Mouse (Mus musculus) ES-Bruce4 (cell line): ENCODE measurements around the gene Lrrc26.

Experiments
- CTCF ChIP-seq: IDR thresholded peaks from one replicate; pipeline ENCODE4 v1.8.1; 2011; ENCODE audit warnings: low read depth, low read length
- POLR2A ChIP-seq: IDR thresholded peaks from one replicate; pipeline ENCODE4 v1.8.1; 2011; ENCODE audit warnings: low read length; ENCODE audit not compliant: insufficient read depth

DNA sequence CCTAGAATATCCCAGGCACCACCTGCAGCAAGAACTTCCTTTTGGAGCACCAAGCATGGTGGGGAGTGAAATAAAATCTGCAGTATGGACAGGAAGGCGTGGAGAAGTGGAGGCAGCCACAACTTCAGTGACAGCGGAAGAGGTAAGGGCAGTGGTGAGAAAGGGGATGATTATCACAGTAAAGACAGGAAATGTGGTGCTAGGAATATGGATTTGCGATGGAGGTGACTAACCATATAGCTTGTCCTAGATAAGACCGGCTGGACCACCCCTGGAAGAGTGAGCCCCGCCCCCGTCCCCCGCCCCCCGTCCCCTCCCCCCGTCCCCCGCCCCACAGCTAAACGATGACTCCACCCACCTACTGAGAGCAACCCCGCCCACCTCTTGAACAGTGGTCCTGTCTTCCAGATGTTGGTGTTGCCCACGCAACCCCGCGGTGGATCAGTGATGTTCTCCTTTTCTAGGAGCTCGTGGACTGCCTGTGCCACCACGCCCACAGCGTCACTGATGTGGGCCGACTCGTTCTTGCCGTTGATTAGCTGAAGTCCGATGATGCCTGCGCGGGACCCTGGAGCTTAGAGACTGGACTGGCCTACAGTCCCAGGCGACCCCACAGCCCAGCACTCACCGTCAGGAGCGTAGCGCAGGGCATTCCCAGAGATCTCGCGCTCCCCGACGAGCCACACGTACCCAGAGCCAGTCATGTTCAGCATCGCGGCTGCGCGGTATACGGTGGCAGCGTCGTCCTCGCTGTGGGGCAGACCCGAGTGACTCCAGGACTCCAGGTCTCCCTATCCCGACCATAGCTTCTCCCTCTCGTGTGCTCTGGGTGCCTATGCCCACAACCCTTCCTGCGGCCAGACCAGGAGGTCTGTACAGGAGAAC is 15.2 kb downstream of the Lrrc26 start:
- TF ChIP-seq CTCF (no peak), POLR2A (no peak)
